Mouse (Mus musculus): ENCODE results near the gene Fbxl20.

- TF ChIP-seq CTCF (IDR thresholded peaks at IDR 0.05; ENCODE audit: low read depth) (no peak), EP300 (IDR thresholded peaks at IDR 0.05; ENCODE audit: low read depth) (no peak)
These were observed 107.5 kb downstream of the Fbxl20 start for GRCm38 (mm10) chr11:98042741-98043140.
